Mouse (Mus musculus) brain, embryonic 14.5 days (tissue): ENCODE measurements around the gene Mfap3l.

Experiments used
- CTCF ChIP-seq: fragments of 200-500 bp; IDR thresholded peaks from 2 replicates; pipeline ENCODE4 v1.5.1; 2012; ENCODE audit warnings: inconsistent platforms, mild to moderate bottlenecking, moderate library complexity, borderline replicate concordance; ENCODE audit not compliant: insufficient read depth, insufficient read length; ENCODE audit errors: extremely low read depth
- POLR2A ChIP-seq: fragments of 200-500 bp; IDR thresholded peaks from 2 replicates; pipeline ENCODE4 v1.6.1; 2012; ENCODE audit warnings: mild to moderate bottlenecking, inconsistent platforms, borderline replicate concordance; ENCODE audit not compliant: poor library complexity, insufficient read depth, insufficient read length, severe bottlenecking; ENCODE audit errors: extremely low read depth

DNA sequence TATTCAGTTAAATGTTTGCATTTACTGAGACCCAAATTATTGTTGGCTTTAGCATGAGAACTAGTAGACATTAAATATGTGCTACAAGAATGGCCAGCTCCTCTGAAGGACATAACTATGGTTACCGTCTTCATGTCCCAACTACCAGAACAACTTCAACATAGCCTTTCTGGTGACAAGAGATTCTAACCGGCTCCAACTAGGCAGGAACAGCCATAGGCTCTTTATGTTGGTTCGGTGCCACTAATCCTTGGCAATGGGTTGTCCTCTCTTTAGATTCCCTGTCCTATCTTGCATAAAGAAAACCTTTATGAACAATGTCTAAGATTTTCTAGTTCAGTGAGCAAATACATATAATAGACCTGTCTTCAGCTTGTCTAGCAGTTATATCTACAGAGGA is 14.7 kb downstream of the Mfap3l start:
- TF ChIP-seq CTCF, result no peak
- no peak for TF ChIP-seq POLR2A
